Mouse (Mus musculus) macrophage (primary cell): ENCODE measurements around the gene Ppp1r12c. TPM values are rescaled to one million over a fixed set of nuclear protein-coding genes. Genes with fewer than 3 reads are reported as not detected.

Experiments used
- H3K27ac ChIP-seq: fragments of 350-480 bp; formaldehyde crosslinking; 2 replicates; pipeline ENCODE4 v1.9.0; 2021
- H3K36me3 ChIP-seq: fragments of 350-480 bp; formaldehyde crosslinking; 2 replicates; pipeline ENCODE4 v1.9.0; 2021; ENCODE audit errors: inconsistent target
- H3K4me3 ChIP-seq: fragments of 350-480 bp; formaldehyde crosslinking; 2 replicates; pipeline ENCODE4 v1.9.0; 2021; ENCODE audit errors: inconsistent target
- H3K79me2 ChIP-seq: fragments of 350-480 bp; formaldehyde crosslinking; 2 replicates; pipeline ENCODE4 v1.9.0; 2021; ENCODE audit errors: inconsistent target
- WGBS: methylation state at CpG from one replicate; pipeline ENCODE4 v1.1.7; 2026; ENCODE audit warnings: inconsistent platforms; ENCODE audit not compliant: missing documents; 5-methylcytosine and 5-hydroxymethylcytosine counted together
- polyA plus RNA-seq: library from polyadenylated mRNA; stranded (reverse); fragments of 250-400 nt; gene quantifications from 3 replicates; pipeline ENCODE4 v1.2.4, GENCODE M21; 2018; ENCODE audit warnings: inconsistent platforms

Ppp1r12c gene
- polyA plus RNA-seq, 1 experiment from 2014 or later = 102 TPM

DNA sequence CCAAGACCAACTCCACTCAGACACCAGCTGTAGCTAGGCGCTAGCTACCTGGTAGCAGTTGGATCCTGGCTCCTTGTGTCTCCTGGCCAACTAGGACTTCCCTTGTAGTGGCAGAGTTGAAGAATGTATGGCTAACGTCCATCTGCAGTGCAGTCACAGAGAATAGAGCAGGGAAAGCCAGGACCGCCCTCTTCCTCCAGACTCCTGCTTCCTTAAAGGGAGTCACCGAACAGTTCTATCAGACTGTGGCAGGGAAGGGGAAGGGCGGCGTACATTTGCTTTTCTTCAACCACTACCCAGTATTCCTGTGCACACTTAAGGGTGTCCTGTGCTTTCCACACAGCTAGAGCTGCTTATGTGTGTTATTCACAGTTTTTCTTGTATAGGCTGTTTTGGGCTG, 10.2 kb downstream of the Ppp1r12c start:
- no peak overlapping the region for H3K4me3 ChIP-seq
- peaks cover 94% of the 10 kb centered on the region for H3K79me2 ChIP-seq
- peaks cover 51% of the 10 kb centered on the region for H3K36me3 ChIP-seq
- H3K27ac ChIP-seq = peak overlapping the region; percentile 67
- WGBS = 37% methylated on average over 6 of the region's 6 CpGs

DNA sequence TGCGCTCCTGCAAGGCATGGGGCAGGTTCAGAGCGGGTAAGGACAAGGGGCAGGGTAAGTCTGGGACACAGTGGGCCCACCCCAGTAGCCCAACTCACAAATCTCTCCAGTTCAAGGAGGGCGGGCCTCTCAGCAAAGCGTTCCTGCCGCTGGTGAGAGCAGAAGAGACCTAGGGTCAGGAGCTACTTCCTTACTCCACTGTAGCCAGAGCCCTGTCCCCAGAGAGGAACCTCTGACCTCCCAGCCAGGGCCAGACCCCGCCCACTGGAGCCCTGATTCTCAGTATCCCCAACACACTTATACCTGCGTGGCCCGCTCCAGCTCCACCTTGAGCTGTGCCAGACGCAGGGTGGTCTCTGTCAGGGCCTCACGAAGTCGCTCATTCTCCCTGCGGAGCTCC, 19.2 kb downstream of the Ppp1r12c start:
- no peak overlapping the region for H3K4me3 ChIP-seq
- H3K36me3 ChIP-seq = peaks cover 63% of the 10 kb centered on the region
- H3K27ac ChIP-seq = no peak overlapping the region
- peaks cover 18% of the 10 kb centered on the region for H3K79me2 ChIP-seq
- 90% methylated on average over 12 of the region's 12 CpGs for WGBS

DNA sequence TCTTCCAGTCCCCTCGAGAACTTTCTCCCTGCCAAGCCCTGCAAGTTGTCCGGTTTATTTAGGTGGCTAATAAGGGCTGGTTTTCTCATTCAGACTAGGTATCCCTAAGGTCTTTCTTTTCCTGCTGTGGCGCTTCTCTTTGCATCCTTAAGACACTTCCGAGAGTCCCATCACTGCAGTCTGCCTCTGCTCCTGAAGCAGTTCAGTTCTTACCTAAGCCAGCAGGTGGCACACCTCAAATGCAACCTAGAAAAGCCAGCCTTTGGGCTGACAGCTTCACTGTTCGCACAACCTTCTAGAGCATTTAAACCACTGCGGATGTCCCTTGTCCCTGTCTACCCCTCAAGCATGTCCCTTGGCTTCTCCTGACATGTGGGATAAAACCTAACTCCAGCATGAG, 21.8 kb downstream of the Ppp1r12c start:
- Histone ChIP-seq H3K27ac (no peak overlapping the region), H3K36me3 (peaks cover 37% of the 10 kb centered on the region), H3K4me3 (no peak overlapping the region), H3K79me2 (no peaks in the 10 kb centered on the region)
- WGBS = 64% methylated on average over 6 of the region's 6 CpGs

DNA sequence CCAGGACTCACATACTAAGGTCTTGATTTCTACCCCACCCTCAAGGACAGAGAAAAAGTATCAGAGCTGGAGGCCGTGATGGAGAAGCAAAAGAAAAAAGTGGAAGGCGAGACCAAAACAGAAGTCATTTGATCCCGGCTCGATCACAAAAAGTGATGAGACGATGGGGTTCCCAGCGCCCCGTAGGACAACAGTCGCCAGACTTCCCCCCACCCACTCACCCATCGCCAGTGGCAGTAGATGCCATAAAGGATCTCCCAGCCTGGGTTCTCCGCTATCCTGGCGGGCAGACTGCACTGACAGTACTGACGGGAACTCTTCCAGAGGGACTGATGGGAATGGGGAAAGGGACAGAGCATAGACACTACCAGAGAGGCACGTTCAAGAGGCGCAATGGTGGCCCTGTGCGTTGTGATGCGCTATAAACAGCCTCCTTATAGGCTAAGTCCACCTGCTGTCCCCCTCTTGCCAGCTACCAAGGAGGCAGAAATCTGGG, 22.6 kb downstream of the Ppp1r12c start:
- Histone ChIP-seq H3K4me3 (no peak overlapping the region), H3K27ac (no peak overlapping the region), H3K36me3 (peaks cover 29% of the 10 kb centered on the region), H3K79me2 (no peaks in the 10 kb centered on the region)
- 41% methylated on average over 16 of the region's 16 CpGs for WGBS

DNA sequence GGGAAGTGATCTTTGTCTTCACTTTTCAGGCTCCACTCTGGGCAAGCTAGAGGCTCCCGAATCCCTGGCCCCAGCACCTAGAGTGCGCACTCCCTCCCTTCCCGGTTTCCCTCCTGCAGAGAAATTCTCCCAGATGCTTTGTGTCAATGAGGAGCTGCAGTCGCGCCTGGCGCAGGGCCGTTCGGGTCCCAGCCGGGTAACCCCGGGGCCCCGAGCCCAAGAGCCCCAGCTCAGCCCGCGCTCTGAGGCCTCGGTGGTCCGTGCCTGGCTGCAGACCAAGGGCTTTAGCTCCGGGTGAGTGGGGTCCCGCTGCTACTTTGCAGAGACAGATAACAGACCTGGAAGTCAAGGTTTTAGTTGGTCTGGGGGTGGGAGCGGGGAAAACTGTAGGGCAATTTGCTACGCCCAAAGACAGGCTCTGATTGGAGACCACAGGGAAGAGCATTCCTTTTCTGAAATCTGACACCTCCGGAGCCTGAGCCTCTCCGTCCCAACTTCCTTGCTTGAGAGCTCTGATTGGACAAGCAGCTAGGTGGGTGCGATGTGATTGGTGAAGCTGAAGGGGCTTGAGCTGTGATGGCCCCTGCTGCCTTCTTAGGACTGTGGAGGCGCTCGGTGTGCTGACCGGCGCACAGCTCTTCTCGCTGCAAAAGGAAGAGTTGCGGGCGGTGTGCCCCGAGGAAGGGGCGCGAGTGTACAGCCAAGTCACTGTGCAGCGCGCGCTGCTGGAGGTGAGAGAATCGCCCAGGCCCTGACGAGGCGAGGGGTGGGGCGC, 23.3 kb downstream of the Ppp1r12c start:
- WGBS = 40% methylated on average over 39 of the region's 39 CpGs
- H3K27ac ChIP-seq = no peak overlapping the region
- H3K4me3 ChIP-seq = no peak overlapping the region
- H3K36me3 ChIP-seq = peaks cover 23% of the 10 kb centered on the region
- H3K79me2 ChIP-seq = no peaks in the 10 kb centered on the region

DNA sequence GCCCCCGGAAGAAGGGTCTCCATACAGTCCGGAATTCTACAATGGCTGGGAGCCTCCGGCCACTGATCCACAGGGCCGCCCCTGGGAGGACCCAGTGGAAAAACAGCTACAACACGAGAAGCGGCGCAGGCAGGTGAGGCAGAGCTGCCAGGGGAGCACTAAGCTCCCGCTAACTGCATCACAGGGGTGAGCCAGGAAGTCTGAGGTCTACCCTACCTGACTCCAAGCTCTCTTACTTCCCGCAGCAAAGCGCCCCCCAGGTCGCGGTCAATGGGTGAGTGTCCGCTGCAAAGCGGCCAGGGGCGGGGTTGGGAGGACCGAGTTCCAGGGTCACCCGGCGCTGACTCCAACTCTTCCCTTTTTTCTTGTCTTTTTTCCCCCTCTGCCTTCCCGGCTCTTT, 27.5 kb downstream of the Ppp1r12c start:
- WGBS = 51% methylated on average over 15 of the region's 19 CpGs
- no peaks in the 10 kb centered on the region for H3K36me3 ChIP-seq
- no peak overlapping the region for H3K27ac ChIP-seq
- H3K79me2 ChIP-seq = no peaks in the 10 kb centered on the region
- H3K4me3 ChIP-seq = no peak overlapping the region

DNA sequence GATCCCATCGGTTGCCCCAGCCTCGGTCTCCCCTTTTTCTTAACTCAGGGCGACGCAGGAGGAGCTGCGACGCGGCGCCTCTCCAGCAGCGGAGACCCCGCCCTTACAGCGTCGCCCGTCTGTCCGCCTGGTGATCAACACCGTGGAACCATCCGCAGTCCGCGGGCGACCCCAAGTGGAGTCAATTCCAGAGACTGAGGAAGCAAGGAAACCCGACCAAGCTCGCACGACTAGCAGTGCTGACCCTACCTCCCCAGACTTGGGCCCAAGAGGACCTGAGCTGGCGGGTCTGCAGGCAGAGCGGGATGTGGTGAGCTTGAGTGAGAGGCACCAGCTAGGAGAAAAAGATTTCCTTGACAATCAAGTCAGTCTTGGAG, 30.3 kb downstream of the Ppp1r12c start:
- H3K4me3 ChIP-seq = no peak overlapping the region
- no peaks in the 10 kb centered on the region for H3K36me3 ChIP-seq
- WGBS = 43% methylated on average over 24 of the region's 24 CpGs
- H3K27ac ChIP-seq = no peak overlapping the region
- H3K79me2 ChIP-seq = no peaks in the 10 kb centered on the region

DNA sequence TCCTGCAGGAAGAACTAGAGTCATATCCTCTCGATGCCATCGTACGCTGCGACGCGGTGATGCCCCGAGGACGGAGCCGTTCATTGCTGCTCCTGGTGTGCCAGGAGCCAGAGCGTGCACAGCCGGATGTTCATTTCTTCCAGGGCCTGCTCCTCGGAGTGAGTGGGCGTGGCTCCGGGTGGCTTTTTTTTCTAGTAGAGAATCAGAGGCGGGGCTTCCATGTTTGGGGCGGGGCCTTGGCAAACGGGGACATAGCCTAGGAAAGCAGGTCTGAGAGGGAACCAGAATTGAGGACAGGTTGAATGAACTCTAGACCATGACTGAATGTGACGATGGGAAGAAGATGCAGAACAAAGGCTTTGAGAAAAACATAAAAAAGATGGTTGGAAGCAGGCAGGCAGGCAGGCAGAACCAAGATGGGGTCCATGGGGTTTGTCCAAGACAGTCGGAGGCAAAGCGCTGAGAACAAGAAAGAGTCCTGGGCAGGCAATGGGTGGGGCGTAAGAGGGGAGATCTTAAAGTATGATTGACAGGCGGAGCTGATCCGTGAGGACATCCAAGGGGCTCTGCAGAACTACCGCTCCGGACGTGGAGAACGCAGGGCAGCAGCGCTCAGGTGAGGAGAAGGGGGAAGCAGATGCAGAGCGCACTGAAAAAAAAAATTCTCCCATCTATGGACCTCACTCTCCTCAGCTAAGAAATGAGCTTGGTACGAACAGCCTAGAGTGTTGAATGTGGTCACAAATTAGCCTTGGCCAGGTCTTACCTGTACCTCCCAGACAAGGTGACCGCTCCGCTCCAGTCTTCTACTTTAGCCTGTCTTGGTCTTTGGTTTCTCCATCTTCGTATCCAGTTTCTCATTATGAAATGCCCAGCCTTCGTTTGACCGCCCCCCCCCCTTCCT, 31.0 kb downstream of the Ppp1r12c start:
- Histone ChIP-seq H3K27ac (no peak overlapping the region), H3K4me3 (no peak overlapping the region), H3K79me2 (no peaks in the 10 kb centered on the region), H3K36me3 (no peaks in the 10 kb centered on the region)
- 38% methylated on average over 34 of the region's 35 CpGs for WGBS

DNA sequence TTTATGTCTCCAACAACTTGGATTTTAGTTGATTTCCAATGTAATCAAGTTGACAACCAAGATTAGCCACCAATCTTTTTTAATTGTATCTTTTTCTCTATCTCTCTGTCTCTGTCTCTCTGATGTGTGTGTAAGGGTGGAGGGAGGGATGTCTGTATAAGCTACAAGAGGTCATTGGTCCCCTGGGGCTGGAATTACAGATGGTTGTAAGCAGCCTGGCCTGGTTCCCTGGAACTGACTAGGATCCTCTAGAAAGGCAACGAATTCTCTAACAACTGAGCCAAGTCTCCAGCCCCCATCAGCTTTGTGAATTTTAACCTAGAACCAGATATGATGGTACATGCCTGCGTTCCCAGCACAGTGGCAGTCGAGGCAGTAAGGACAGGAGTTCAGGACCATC, 33.7 kb downstream of the Ppp1r12c start:
- WGBS = 70% methylated on average over 3 of the region's 3 CpGs
- Histone ChIP-seq H3K27ac (no peak overlapping the region), H3K36me3 (no peaks in the 10 kb centered on the region), H3K79me2 (no peaks in the 10 kb centered on the region), H3K4me3 (no peak overlapping the region)

DNA sequence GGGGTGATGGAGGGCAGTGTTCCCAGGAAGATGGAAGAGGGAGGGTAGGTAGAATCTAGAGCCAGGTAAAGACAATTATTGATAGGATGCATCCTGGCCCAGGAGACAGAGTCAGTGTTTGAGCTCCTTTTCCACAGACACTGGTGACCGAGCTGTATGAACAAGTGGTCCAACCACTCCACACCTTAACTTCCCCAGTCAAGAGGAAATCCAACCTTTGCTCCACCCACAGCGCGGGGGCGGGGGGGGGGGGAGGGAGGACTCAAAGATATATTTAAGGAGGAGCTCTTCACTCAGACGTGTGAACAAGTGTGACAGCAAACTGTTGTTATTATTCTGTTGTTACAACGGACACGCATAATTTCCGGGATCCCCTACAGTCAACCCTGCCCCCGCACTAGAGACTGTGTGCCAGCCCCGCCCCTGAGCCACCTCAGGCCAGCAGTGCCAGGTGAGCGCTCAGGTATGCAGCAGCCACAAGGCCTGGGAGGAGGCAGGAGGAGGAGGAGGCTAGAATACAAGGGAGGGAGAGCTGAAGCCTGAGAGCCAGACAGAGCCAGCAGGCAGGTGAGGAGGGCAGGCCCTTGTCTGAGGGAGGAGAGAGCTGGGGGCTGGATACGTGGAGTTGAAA, 37.2 kb downstream of the Ppp1r12c start:
- no peaks in the 10 kb centered on the region for H3K79me2 ChIP-seq
- H3K36me3 ChIP-seq = no peaks in the 10 kb centered on the region
- no peak overlapping the region for H3K27ac ChIP-seq
- no peak overlapping the region for H3K4me3 ChIP-seq
- WGBS = 23% methylated on average over 12 of the region's 12 CpGs

DNA sequence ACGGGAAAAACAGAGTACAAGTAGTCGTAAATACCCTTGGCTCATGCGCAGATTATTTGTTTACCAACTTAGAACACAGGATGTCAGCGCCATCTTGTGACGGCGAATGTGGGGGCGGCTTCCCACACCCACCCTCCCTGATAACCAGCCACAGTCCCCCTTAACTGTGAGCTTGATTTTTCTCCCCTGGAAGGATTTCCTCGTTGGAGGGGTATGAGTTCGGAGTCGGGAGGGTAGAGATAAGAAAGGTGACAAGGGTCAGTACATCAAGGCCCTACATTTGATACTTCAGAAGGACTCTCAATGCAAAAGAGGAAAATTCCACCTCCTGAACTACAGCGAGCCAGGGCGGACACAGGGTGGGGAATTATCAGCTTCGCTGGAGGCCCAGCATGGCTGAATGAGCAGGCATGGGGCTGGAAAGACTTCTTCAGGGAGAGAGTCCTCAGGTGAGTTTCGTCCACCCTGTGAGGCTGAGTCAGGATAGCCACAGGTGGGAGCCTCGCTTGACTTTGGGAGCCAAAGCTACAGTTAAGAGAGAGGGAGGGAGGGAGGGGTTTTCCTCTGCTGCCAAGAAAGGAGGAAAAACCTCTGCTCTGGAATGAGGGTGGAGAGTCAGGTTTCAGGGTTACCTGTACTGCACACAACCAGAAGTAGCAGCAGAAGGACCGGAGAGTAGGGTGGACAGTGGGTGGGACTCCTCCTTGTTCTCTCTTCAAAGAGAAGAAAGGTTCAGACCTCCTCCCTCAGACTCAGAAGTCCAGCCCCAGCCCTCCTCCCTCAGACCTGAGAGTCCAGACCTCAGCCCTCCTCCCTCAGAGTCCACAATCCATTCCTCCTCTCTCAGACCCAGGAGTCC, 40.7 kb downstream of the Ppp1r12c start, which contains the start of gene Eps8l1:
TSS of gene Eps8l1 (plus strand) at position 99 of the 859 bp plus-strand sequence.
- no peaks in the 10 kb centered on the region for H3K36me3 ChIP-seq
- H3K4me3 ChIP-seq = peak within 1 kb of the TSS; percentile 30
- H3K79me2 ChIP-seq = no peaks in the 10 kb centered on the region
- WGBS = 44% methylated on average over 14 of the region's 16 CpGs
- peak within 1 kb of the TSS; percentile 29 for H3K27ac ChIP-seq

DNA sequence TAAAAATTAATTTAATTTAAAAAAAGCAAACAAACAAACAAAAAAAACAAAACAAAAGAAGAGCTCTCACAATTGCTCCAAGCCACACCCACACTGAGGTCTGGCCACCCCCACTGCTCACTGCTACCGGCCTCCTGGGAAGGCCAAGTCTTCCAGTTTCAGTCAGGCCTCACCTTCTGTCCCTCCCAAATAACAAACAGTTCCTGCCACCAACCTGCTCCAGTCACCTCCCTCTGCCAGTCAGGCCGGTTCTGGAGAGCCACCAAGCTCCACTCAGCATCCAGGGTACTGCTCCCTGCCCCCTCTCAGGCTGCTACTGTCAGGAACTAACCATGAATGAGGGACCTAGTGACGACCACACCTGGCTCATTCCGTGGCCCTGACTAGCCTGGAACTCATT, 48.8 kb downstream of the Ppp1r12c start:
- no peak overlapping the region for H3K4me3 ChIP-seq
- H3K36me3 ChIP-seq = no peaks in the 10 kb centered on the region
- no peak overlapping the region for H3K27ac ChIP-seq
- no peaks in the 10 kb centered on the region for H3K79me2 ChIP-seq
- WGBS = 70% methylated on average over 4 of the region's 4 CpGs

DNA sequence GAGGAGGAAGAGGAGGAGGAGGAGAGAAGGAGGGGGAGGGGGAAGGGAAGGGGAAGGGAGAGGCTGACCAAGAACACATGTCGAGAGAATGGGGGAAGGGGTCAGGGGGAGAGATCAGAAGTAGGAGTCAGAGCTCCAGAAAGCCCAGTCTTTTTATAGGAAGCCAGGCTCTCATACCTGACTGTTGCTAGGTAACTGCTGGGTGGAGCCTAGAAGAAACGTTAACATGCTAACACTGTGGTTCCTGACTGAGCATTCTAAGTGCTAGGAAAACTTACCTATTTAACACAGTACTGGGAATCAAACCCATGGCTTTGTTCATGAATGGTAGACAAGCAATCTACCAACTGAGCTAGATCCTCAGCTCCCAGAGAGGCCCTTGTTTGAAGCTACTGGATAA, 52.3 kb downstream of the Ppp1r12c start:
- Histone ChIP-seq H3K27ac (no peak overlapping the region), H3K79me2 (peaks cover 5% of the 10 kb centered on the region; the same call in 1 of the 2 replicates), H3K36me3 (no peaks in the 10 kb centered on the region), H3K4me3 (no peak overlapping the region)
- WGBS = 10% methylated on average over 2 of the region's 2 CpGs

DNA sequence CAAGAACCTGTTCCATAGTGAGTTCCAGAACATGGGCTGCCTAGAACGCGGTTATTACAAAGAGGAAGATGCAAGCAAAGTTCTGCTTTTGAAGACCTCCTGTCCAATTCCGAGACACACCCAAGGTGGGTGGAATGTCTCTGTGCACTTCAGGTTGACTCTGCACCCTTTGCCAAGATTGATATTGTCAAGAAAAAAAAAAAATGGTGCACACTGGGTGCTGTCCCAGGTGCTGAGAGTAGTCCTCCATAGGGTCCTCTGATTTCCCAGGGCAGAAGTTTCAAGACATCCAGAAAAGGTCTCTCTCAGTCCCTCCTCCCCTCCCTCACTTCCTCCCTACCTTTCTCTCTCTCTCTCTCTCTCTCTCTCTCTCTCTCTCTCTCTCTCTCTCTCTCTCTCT, 53.0 kb downstream of the Ppp1r12c start:
- Histone ChIP-seq H3K4me3 (no peak overlapping the region), H3K36me3 (no peaks in the 10 kb centered on the region), H3K27ac (no peak overlapping the region), H3K79me2 (peaks cover 6% of the 10 kb centered on the region; the same call in 1 of the 2 replicates)
- WGBS = 82% methylated on average over 3 of the region's 3 CpGs
